Mouse (Mus musculus) urinary bladder, postnatal 36 days (tissue): Measurements from ENCODE around the gene Rpp25.
A peak's percentile ranks its signal among the peaks of the same experiment; 100 is the strongest.

ENCODE experiments used
- DNase-seq, 2 experiments: peaks; one replicate each; pipeline ENCODE4 v3.0.0; 2022; ENCODE audit warnings: low spot score in 2 of 2, mixed read lengths in 1 of 2

Gene Rpp25

GRCm38 (mm10) chr9:57503622-57504380 is at the start of gene Rpp25:
TSS of gene Rpp25 (plus strand) at chr9:57504026.
- peak; percentile 62 to 75 for DNase-seq

- no peak for DNase-seq
These were observed 44.1 kb upstream of the Rpp25 start for GRCm38 (mm10) chr9:57459707-57460106.

GRCm38 (mm10) chr9:57462866-57463265 is 41.0 kb upstream of the Rpp25 start:
- peak; percentile 54 for DNase-seq

- DNase-seq, result no peak
These were observed 37.7 kb upstream of the Rpp25 start for GRCm38 (mm10) chr9:57466101-57466500.

GRCm38 (mm10) chr9:57467271-57467771 is 36.5 kb upstream of the Rpp25 start:
- no peak for DNase-seq

- peak; percentile 73 to 90 for DNase-seq
These were observed 35.8 kb upstream of the Rpp25 start, which contains the start of gene Scamp5 for GRCm38 (mm10) chr9:57467896-57468549. TSS of gene Scamp5 (minus strand) at chr9:57468060.

- DNase-seq, result no peak
These were observed 34.9 kb upstream of the Rpp25 start for GRCm38 (mm10) chr9:57468914-57469313.

- DNase-seq, result peak; percentile 67 to 79
These were observed 18.1 kb upstream of the Rpp25 start for GRCm38 (mm10) chr9:57485774-57486173.

GRCm38 (mm10) chr9:57487807-57488206 is 16.0 kb upstream of the Rpp25 start:
- DNase-seq, result no peak

GRCm38 (mm10) chr9:57493532-57493931 is 10.3 kb upstream of the Rpp25 start:
- no peak for DNase-seq

GRCm38 (mm10) chr9:57494970-57495369 is 8.9 kb upstream of the Rpp25 start:
- no peak for DNase-seq

- no peak for DNase-seq
These were observed 6.6 kb upstream of the Rpp25 start for GRCm38 (mm10) chr9:57497236-57497635.

- no peak for DNase-seq
These were observed 5.3 kb upstream of the Rpp25 start for GRCm38 (mm10) chr9:57498536-57498935.

- DNase-seq, result no peak
These were observed 2.4 kb upstream of the Rpp25 start for GRCm38 (mm10) chr9:57501452-57501851.

- DNase-seq, result no peak
These were observed 2.0 kb upstream of the Rpp25 start for GRCm38 (mm10) chr9:57501861-57502260.

GRCm38 (mm10) chr9:57502911-57503621 is 760 bp upstream of the Rpp25 start:
- peak in 1 of 2 experiments; percentile 26 for DNase-seq

- peak; percentile 23 to 62 for DNase-seq
These were observed 515 bp downstream of the Rpp25 start for GRCm38 (mm10) chr9:57504381-57504700.

GRCm38 (mm10) chr9:57504891-57505290 is 1.1 kb downstream of the Rpp25 start:
- DNase-seq, result no peak

GRCm38 (mm10) chr9:57505700-57506099 is 1.9 kb downstream of the Rpp25 start:
- peak; percentile 29 to 49 for DNase-seq

GRCm38 (mm10) chr9:57510577-57510976 is 6.8 kb downstream of the Rpp25 start:
- DNase-seq, result no peak

GRCm38 (mm10) chr9:57517113-57517512 is 13.3 kb downstream of the Rpp25 start:
- DNase-seq, result peak; percentile 35 to 56

GRCm38 (mm10) chr9:57520375-57521055 is 16.7 kb downstream of the Rpp25 start:
- no peak for DNase-seq
